Mouse (Mus musculus): ENCODE data around the gene Coq8a.

DNA sequence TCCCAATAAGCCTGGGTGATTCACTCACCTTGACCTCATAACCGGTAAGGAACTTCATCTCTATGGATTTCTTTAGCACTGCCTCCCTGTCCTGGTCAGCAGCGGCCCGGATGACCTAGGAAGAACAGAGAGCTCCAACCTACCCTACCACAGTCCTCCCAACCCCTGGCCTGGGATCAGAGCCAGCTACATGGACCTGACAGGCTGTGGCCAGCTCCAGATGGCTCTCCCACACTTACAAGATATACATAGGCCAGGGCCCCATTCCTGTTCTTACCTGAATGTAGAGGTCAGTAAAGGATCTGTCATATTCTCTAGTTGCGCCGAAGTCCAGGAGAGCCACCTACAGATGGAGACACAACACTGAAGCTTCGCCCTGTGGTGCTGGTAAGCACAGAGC lies 31.1 kb downstream of the Coq8a start:
- TF ChIP-seq CTCF (IDR thresholded peaks at IDR 0.05; ENCODE audit: control insufficient read depth, insufficient read depth, insufficient replicate concordance, low read depth, low read length): no peak
- no peak for TF ChIP-seq POLR2A (IDR thresholded peaks at IDR 0.05; ENCODE audit: control insufficient read depth, low read depth, low read length)

Data from testis, adult 2 months (tissue).